Mouse (Mus musculus): ENCODE results near the gene Ica1. TPM values are rescaled to one million over a fixed set of nuclear protein-coding genes. Genes with fewer than 3 reads are reported as not detected.

Ica1 gene
- polyA plus RNA-seq, 1 experiment from 2014 or later = 43.3 TPM

DNA sequence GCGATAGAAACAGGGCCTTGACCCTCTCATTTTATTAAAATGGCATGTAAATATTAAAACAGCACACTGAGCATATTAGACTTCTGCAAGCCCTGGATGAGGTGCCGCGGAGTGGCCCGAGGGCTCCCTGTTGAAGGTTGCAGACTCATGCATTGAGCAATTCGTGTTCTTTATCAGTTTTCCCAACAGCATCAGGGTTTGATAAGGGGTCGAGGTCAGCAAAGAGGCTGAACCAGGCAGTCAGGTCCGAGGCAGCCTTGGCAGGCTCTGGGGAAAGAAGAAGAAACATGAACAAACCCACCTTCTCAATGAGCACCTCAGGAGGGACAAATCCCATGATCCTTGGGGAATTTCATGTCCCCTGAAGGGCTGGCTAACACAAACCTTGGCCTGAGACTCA is 147.8 kb downstream of the Ica1 start:
- no peak overlapping the region for H3K4me3 ChIP-seq
- no peaks in the 10 kb centered on the region for H3K9me3 ChIP-seq
- 91% methylated on average over 7 of the region's 7 CpGs for WGBS
- H3K36me3 ChIP-seq = no peaks in the 10 kb centered on the region
- ATAC-seq (ENCODE audit: low read depth) = no peak
- no peaks in the 10 kb centered on the region for H3K27me3 ChIP-seq
- no peak overlapping the region for H3K9ac ChIP-seq
- no peak overlapping the region for H3K4me2 ChIP-seq
- H3K27ac ChIP-seq (replicated peaks) = no peak overlapping the region
- H3K4me1 ChIP-seq (replicated peaks) = no peaks in the 10 kb centered on the region

DNA sequence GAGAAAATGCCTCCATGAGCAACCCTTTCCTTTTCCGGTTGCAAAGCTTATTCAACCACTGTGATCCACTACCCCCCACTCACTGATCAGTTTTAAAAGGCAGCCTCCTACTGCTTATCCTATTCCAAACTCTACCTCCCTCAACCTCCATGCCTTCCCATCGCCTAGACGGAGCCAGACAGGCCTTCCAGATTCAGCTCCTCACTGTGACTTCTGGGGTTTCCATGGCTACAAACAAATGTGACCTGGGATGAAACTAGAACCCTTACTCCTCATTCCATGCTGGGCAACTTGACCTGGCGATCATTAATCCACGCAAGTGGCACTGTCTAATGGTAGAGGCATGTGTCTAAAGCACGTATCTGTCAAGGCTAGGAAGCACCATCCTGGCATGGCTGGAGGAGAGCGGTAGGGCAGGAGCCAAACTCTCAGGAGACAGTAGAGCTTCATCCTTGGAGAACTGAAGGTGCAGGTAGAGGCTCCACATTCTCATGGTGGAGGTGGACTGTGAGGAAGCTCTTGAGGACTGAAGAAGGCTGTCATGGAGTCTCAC is 149.5 kb downstream of the Ica1 start:
- no peak for ATAC-seq (ENCODE audit: low read depth)
- H3K9me3 ChIP-seq = no peaks in the 10 kb centered on the region
- no peaks in the 10 kb centered on the region for H3K27me3 ChIP-seq
- H3K4me2 ChIP-seq = no peak overlapping the region
- 82% methylated on average over 7 of the region's 7 CpGs for WGBS
- H3K9ac ChIP-seq = no peak overlapping the region
- no peak overlapping the region for H3K4me3 ChIP-seq
- H3K4me1 ChIP-seq (replicated peaks) = no peaks in the 10 kb centered on the region
- no peak overlapping the region for H3K27ac ChIP-seq (replicated peaks)
- H3K36me3 ChIP-seq = no peaks in the 10 kb centered on the region

DNA sequence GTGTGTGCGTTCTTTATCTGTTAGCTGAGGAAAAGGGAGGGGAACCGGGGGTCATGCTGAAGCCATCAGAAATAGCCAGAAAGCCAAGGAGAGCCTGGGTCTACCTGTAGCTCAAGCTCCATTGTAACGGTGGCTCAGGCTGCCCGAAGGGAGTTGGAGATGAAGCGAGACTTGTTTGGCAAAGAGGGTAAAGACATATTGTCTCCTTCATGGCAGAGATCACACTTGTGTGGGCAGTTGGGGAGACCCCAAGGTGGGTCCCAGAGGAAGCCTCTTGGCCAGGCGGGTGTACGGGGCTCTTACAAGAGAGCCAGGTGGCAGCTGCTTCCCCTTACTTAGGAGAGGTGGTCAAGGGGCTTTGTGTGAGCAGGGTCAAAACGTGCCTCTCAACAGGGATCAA is 150.1 kb downstream of the Ica1 start:
- H3K27ac ChIP-seq (replicated peaks) = no peak overlapping the region
- no peak overlapping the region for H3K9ac ChIP-seq
- H3K4me2 ChIP-seq = no peak overlapping the region
- H3K4me3 ChIP-seq = no peak overlapping the region
- no peaks in the 10 kb centered on the region for H3K9me3 ChIP-seq
- WGBS = 91% methylated on average over 8 of the region's 8 CpGs
- no peak for ATAC-seq (ENCODE audit: low read depth)
- no peaks in the 10 kb centered on the region for H3K27me3 ChIP-seq
- H3K36me3 ChIP-seq = no peaks in the 10 kb centered on the region
- H3K4me1 ChIP-seq (replicated peaks) = no peaks in the 10 kb centered on the region

DNA sequence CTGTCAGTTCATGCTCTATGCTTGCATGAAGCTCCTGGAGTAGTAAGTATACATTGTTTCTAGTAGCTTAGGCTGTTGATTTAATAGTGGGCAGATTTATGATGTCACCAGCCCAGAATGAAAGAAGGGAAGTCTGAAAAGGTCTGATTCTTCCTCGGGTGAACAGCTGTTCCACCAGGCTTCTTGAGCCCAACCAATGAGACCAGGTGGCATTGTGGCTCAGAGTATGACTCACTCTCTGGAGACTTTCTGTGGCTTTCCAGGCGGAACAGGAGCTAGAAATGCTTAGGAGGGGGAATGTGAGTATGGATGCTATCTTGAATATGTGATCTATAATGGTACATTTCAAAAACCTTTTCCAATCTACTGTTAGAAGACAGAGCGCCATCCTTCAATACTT is 155.2 kb downstream of the Ica1 start:
- Histone ChIP-seq H3K4me1 (replicated peaks) (no peaks in the 10 kb centered on the region), H3K9ac (no peak overlapping the region), H3K9me3 (no peaks in the 10 kb centered on the region), H3K27ac (replicated peaks) (no peak overlapping the region), H3K36me3 (no peaks in the 10 kb centered on the region), H3K27me3 (no peaks in the 10 kb centered on the region), H3K4me2 (no peak overlapping the region), H3K4me3 (no peak overlapping the region)
- 69% methylated on average over 3 of the region's 3 CpGs for WGBS
- ATAC-seq (ENCODE audit: low read depth) = no peak

GRCm38 (mm10) chr6:8619582-8620350 is 158.5 kb downstream of the Ica1 start:
- no peak for ATAC-seq (ENCODE audit: low read depth)
- H3K36me3 ChIP-seq = no peaks in the 10 kb centered on the region
- H3K27me3 ChIP-seq = no peaks in the 10 kb centered on the region
- no peak overlapping the region for H3K9ac ChIP-seq
- H3K4me2 ChIP-seq = no peak overlapping the region
- H3K4me1 ChIP-seq (replicated peaks) = no peaks in the 10 kb centered on the region
- 82% methylated on average over 4 of the region's 4 CpGs for WGBS
- H3K9me3 ChIP-seq = no peaks in the 10 kb centered on the region
- no peak overlapping the region for H3K4me3 ChIP-seq
- H3K27ac ChIP-seq (replicated peaks) = no peak overlapping the region

DNA sequence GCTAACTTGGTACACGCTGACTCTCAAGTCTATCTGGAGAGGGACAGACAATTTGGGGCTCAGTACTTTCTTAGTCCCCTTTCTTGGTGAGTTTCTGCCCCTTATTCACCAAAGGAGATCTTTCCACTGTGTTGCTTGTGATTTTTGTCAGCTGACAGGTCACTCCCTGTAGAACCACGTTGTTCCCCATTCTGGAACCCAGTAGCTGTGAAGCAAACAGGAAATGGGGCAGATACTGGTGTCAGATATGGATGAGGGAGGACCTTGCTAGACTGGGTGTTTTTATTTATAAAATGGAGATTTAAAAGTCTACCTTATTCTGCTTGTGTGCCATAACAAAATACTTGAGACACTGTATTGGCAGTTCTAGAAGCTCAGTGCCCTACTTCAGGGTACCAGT is 160.9 kb downstream of the Ica1 start:
- no peaks in the 10 kb centered on the region for H3K4me1 ChIP-seq (replicated peaks)
- H3K27me3 ChIP-seq = no peaks in the 10 kb centered on the region
- WGBS = 77% methylated on average over 2 of the region's 2 CpGs
- H3K4me2 ChIP-seq = no peak overlapping the region
- H3K4me3 ChIP-seq = no peak overlapping the region
- no peaks in the 10 kb centered on the region for H3K36me3 ChIP-seq
- no peak overlapping the region for H3K27ac ChIP-seq (replicated peaks)
- no peaks in the 10 kb centered on the region for H3K9me3 ChIP-seq
- H3K9ac ChIP-seq = no peak overlapping the region
- ATAC-seq (ENCODE audit: low read depth) = no peak

- Histone ChIP-seq H3K27ac (replicated peaks) (no peak overlapping the region), H3K27me3 (no peaks in the 10 kb centered on the region), H3K4me1 (replicated peaks) (no peaks in the 10 kb centered on the region), H3K4me3 (no peak overlapping the region), H3K9me3 (no peaks in the 10 kb centered on the region), H3K4me2 (no peak overlapping the region), H3K9ac (no peak overlapping the region), H3K36me3 (peaks cover 4% of the 10 kb centered on the region; the same call in 1 of the 2 replicates)
- no peak for ATAC-seq (ENCODE audit: low read depth)
- 90% methylated on average over 9 of the region's 9 CpGs for WGBS
Observed at GRCm38 (mm10) chr6:8591665-8592064, 186.6 kb downstream of the Ica1 start.

DNA sequence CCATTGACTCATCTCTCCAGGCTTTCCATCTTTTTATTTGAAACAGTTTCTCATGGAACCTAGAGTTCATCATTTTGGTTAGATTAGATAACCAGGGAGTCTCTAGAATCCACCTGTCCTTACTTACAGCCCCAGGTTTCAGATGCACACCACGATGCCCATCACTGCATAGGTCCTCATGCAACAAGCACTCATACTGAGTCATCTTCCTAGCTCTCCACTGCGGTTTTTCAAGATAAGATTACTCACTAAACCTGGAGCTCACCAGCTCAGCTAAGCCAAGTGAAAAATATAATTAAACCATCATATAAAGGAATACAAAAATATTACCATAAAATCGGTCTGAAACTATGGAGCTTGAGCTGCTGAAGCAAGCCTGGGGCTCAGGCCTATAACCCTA is 194.4 kb downstream of the Ica1 start:
- H3K9me3 ChIP-seq = no peaks in the 10 kb centered on the region
- WGBS = 90% methylated on average over 3 of the region's 3 CpGs
- 0 out of 2 replicates have a peak, but pooled peaks cover 4% of the 10 kb centered on the region for H3K36me3 ChIP-seq
- no peak overlapping the region for H3K4me2 ChIP-seq
- no peak overlapping the region for H3K4me3 ChIP-seq
- ATAC-seq (ENCODE audit: low read depth) = no peak
- no peaks in the 10 kb centered on the region for H3K4me1 ChIP-seq (replicated peaks)
- H3K27me3 ChIP-seq = no peaks in the 10 kb centered on the region
- no peak overlapping the region for H3K9ac ChIP-seq
- no peak overlapping the region for H3K27ac ChIP-seq (replicated peaks)

DNA sequence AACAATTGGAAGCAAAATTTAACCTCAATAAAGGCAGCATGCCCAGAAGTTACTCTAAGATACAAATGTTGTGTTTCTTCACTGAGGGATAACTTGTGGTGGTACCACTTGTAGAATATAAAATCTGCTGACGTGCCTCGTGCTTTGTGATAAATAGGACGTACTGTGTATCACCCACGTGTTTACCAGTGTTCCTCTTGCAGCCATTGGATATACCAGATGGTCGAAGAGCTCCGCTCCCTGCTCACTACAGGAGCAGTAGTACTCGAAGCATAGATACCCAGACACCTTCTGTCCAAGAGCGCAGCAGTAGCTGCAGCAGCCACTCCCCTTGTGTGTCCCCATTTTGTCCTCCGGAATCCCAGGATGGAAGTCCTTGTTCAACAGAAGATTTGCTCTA is 195.9 kb downstream of the Ica1 start:
- H3K27me3 ChIP-seq = no peaks in the 10 kb centered on the region
- no peak overlapping the region for H3K27ac ChIP-seq (replicated peaks)
- H3K4me3 ChIP-seq = no peak overlapping the region
- ATAC-seq (ENCODE audit: low read depth) = no peak
- H3K36me3 ChIP-seq = 0 out of 2 replicates have a peak, but pooled peaks cover 4% of the 10 kb centered on the region
- no peaks in the 10 kb centered on the region for H3K4me1 ChIP-seq (replicated peaks)
- 95% methylated on average over 9 of the region's 9 CpGs for WGBS
- H3K9ac ChIP-seq = no peak overlapping the region
- H3K9me3 ChIP-seq = no peaks in the 10 kb centered on the region
- no peak overlapping the region for H3K4me2 ChIP-seq

Other genes with a start within 250 kb of the Ica1 start
- 71.0 and 80.1 TPM in 2 replicates for gene Nxph1, start 169.9 kb upstream of the Ica1 start, polyA plus RNA-seq (2015; fragmentation: Nextera tagmentation; extraction: Ambion mirVana)